ENCODE assay signal across 10 mouse cellular contexts in genomic region chr7:125872202-125872580, GRCm38 (mm10).
DNase-seq lines count a peak whose midpoint lies in the region; ATAC-seq lines count a peak whose summit lies in the region.
"Had no signal": no experiment of that assay in that cellular context is flagged by ENCODE, and none has a peak within 500 bp of the region (broad histone marks: within the 10 kb centered on the region; RNA-seq: fewer than 3 reads in every experiment).

No protein-coding gene starts in this region.

- H3K4me2 ChIP-seq in hindbrain, embryonic 11.5 days (replicated peaks; ENCODE audit: low read depth, low read length), result no peak overlapping the region
- no peak overlapping the region for H3K4me2 ChIP-seq in midbrain, embryonic 15.5 days
- H3K4me2 ChIP-seq: intestine, embryonic 15.5 days had no signal

- no peaks in the 10 kb centered on the region; the same call in 1 of the 2 replicates for H3K36me3 ChIP-seq in embryonic facial prominence, embryonic 10.5 days (replicated peaks)
- H3K36me3 ChIP-seq in hindbrain, embryonic 11.5 days (ENCODE audit: control insufficient read depth, insufficient read depth, low read length), result no peaks in the 10 kb centered on the region
- H3K36me3 ChIP-seq in midbrain, embryonic 15.5 days (replicated peaks), result no peaks in the 10 kb centered on the region
- H3K36me3 ChIP-seq: intestine, embryonic 15.5 days had no signal

- H3K9me3 ChIP-seq in embryonic facial prominence, embryonic 10.5 days, result no peaks in the 10 kb centered on the region
- H3K9me3 ChIP-seq in hindbrain, embryonic 11.5 days (ENCODE audit: control insufficient read depth, low read length), result no peaks in the 10 kb centered on the region
- no peaks in the 10 kb centered on the region for H3K9me3 ChIP-seq in midbrain, embryonic 15.5 days
- H3K9me3 ChIP-seq: intestine, embryonic 15.5 days had no signal

- ATAC-seq in hindbrain, embryonic 11.5 days (ENCODE audit: low FRiP score), result no peak
- 0 out of 2 replicates have a peak, but pooled peaks have one; percentile 12 for ATAC-seq in midbrain, embryonic 15.5 days (replicated peaks)

- DNase-seq in kidney, adult 9 months, result peak; percentile 11
- no peak for DNase-seq in kidney, postnatal 25 days
- no peak for DNase-seq in embryonic facial prominence, embryonic 10.5 days (ENCODE audit: low spot score)
- no peak for DNase-seq in hindbrain, embryonic 11.5 days (ENCODE audit: low spot score)
- DNase-seq in thymus, postnatal 36 days, result no peak
- DNase-seq in cerebellum, adult 8-10 months, result no peak
- DNase-seq: gastrocnemius, postnatal 25 days; thymus, adult 2 months had no signal

- H3K27me3 ChIP-seq in embryonic facial prominence, embryonic 10.5 days (replicated peaks; ENCODE audit: low read depth, poor library complexity, severe bottlenecking), result no peaks in the 10 kb centered on the region
- H3K27me3 ChIP-seq in hindbrain, embryonic 11.5 days (ENCODE audit: control insufficient read depth, insufficient read depth, low read length), result no peaks in the 10 kb centered on the region
- H3K27me3 ChIP-seq in midbrain, embryonic 15.5 days (replicated peaks), result no peaks in the 10 kb centered on the region
- H3K27me3 ChIP-seq: intestine, embryonic 15.5 days had no signal

- H3K4me1 ChIP-seq in embryonic facial prominence, embryonic 10.5 days, result peaks cover 28% of the 10 kb centered on the region
- H3K4me1 ChIP-seq in hindbrain, embryonic 11.5 days (replicated peaks; ENCODE audit: control insufficient read depth, insufficient read depth, low read length), result peaks cover 15% of the 10 kb centered on the region
- peaks cover 24% of the 10 kb centered on the region for H3K4me1 ChIP-seq in midbrain, embryonic 15.5 days

- H3K27ac ChIP-seq in embryonic facial prominence, embryonic 10.5 days (replicated peaks), result 0 out of 2 replicates have a peak overlapping the region, but pooled peaks have one; percentile 15
- H3K27ac ChIP-seq in hindbrain, embryonic 11.5 days (ENCODE audit: low read depth, low read length), result peak overlapping the region; percentile 70; the same call in 1 of the 2 replicates
- H3K27ac ChIP-seq in midbrain, embryonic 15.5 days, result peak overlapping the region; percentile 66
- H3K27ac ChIP-seq: intestine, embryonic 15.5 days had no signal

- H3K4me3 ChIP-seq in embryonic facial prominence, embryonic 10.5 days, result no peak overlapping the region
- H3K4me3 ChIP-seq in hindbrain, embryonic 11.5 days (ENCODE audit: low read depth, low read length), result no peak overlapping the region
- no peak overlapping the region for H3K4me3 ChIP-seq in midbrain, embryonic 15.5 days
- H3K4me3 ChIP-seq: intestine, embryonic 15.5 days had no signal

- WGBS in embryonic facial prominence, embryonic 10.5 days, result 75% methylated on average over 6 of the region's 6 CpGs
- 67% methylated on average over 6 of the region's 6 CpGs for WGBS in hindbrain, embryonic 11.5 days
- 46% methylated on average over 6 of the region's 6 CpGs for WGBS in midbrain, embryonic 15.5 days

- no peak overlapping the region for H3K9ac ChIP-seq in hindbrain, embryonic 11.5 days (ENCODE audit: low read depth, low read length)
- H3K9ac ChIP-seq in midbrain, embryonic 15.5 days, result no peak overlapping the region
- H3K9ac ChIP-seq: intestine, embryonic 15.5 days had no signal

Comparison
In these comparisons a context has a peak if more than half of its experiments do, and no peak if none do; other contexts are left out.
1. H3K27ac ChIP-seq: peak in every context shown above with its lines; median percentile 70 in hindbrain, embryonic 11.5 days; 66 in midbrain, embryonic 15.5 days; 15 in embryonic facial prominence, embryonic 10.5 days.